Mouse (Mus musculus) heart, embryonic 11.5 days (tissue): Measurements from ENCODE around the gene Fbxl18. TPM values are rescaled to one million over a fixed set of nuclear protein-coding genes. Genes with fewer than 3 reads are reported as not detected.

ENCODE experiments used
- ATAC-seq: fragments of 200-750 bp; cut with Nextera tagmentation; replicated peaks from 2 replicates; pipeline ENCODE4 v1.8.0; 2017; ENCODE audit warnings: moderate library complexity; ENCODE audit not compliant: insufficient number of reproducible peaks, low FRiP score, low TSS enrichment
- H3K27ac ChIP-seq: fragments of 300-500 bp; sonication (generic); 2 replicates; pipeline ENCODE4 v1.5.1; 2014; ENCODE audit warnings: mild to moderate bottlenecking, low read depth, low read length
- H3K27me3 ChIP-seq: fragments of 300-500 bp; sonication (generic); 2 replicates; pipeline ENCODE4 v1.6.1; 2014; ENCODE audit warnings: mild to moderate bottlenecking, low read length, mixed read lengths; ENCODE audit not compliant: control insufficient read depth, insufficient read depth
- H3K36me3 ChIP-seq: fragments of 300-500 bp; sonication (generic); 2 replicates; pipeline ENCODE4 v1.6.1; 2014; ENCODE audit warnings: mild to moderate bottlenecking, low read length, moderate library complexity, mixed read lengths; ENCODE audit not compliant: control insufficient read depth, insufficient read depth
- H3K4me1 ChIP-seq: fragments of 300-500 bp; sonication (generic); 2 replicates; pipeline ENCODE4 v1.6.1; 2014; ENCODE audit warnings: low read length; ENCODE audit not compliant: control insufficient read depth, insufficient read depth
- H3K4me2 ChIP-seq: fragments of 300-500 bp; sonication (generic); 2 replicates; pipeline ENCODE4 v1.6.1; 2014; ENCODE audit warnings: mild to moderate bottlenecking, moderate library complexity
- H3K4me3 ChIP-seq: fragments of 300-500 bp; sonication (generic); 2 replicates; pipeline ENCODE4 v1.5.1; 2014; ENCODE audit warnings: low read depth, low read length
- H3K9ac ChIP-seq: fragments of 300-500 bp; sonication (generic); 2 replicates; pipeline ENCODE4 v1.6.1; 2014; ENCODE audit warnings: mild to moderate bottlenecking, low read depth, low read length, moderate library complexity
- H3K9me3 ChIP-seq: fragments of 300-500 bp; sonication (generic); replicated peaks from 2 replicates; pipeline ENCODE4 v1.6.1; 2016; ENCODE audit warnings: low read length; ENCODE audit not compliant: control insufficient read depth
- whole genome bisulfite sequencing: fragments of 180-500 bp; shearing (Covaris S2); extraction: QIAGEN DNeasy Blood & Tissue Kit; methylation state at CpG from one replicate; pipeline ENCODE4 v1.1.7; 2014; ENCODE audit not compliant: insufficient replicate concordance; 5-methylcytosine and 5-hydroxymethylcytosine counted together
- polyA plus RNA-seq: library from polyadenylated mRNA; unstranded; fragments of >200 nt; fragmentation: Nextera tagmentation; extraction: Ambion mirVana; gene quantifications from 2 replicates; pipeline ENCODE4 v1.2.1, GENCODE M21; 2014

The Fbxl18 gene
- polyA plus RNA-seq, 1 experiment from 2014 or later: 8.0 TPM

GRCm38 (mm10) chr5:142875513-142875905, 19.7 kb downstream of the Fbxl18 start:
- H3K4me2 ChIP-seq: no peak overlapping the region
- WGBS: 91% methylated on average over 10 of the region's 10 CpGs
- no peak for ATAC-seq
- H3K9ac ChIP-seq: no peak overlapping the region
- peaks cover 7% of the 10 kb centered on the region for H3K4me1 ChIP-seq
- no peak overlapping the region for H3K4me3 ChIP-seq
- peaks cover 15% of the 10 kb centered on the region for H3K36me3 ChIP-seq
- H3K9me3 ChIP-seq: no peaks in the 10 kb centered on the region
- no peak overlapping the region for H3K27ac ChIP-seq
- H3K27me3 ChIP-seq: no peaks in the 10 kb centered on the region

- 85% methylated on average over 13 of the region's 13 CpGs for WGBS
- no peaks in the 10 kb centered on the region for H3K27me3 ChIP-seq
- no peaks in the 10 kb centered on the region for H3K9me3 ChIP-seq
- H3K9ac ChIP-seq: no peak overlapping the region; the same call in 1 of the 2 replicates
- H3K27ac ChIP-seq: no peak overlapping the region
- no peak overlapping the region for H3K4me2 ChIP-seq
- peaks cover 7% of the 10 kb centered on the region for H3K4me1 ChIP-seq
- H3K36me3 ChIP-seq: peaks cover 15% of the 10 kb centered on the region
- ATAC-seq: no peak
- no peak overlapping the region for H3K4me3 ChIP-seq
Observed at GRCm38 (mm10) chr5:142874791-142875512, 20.3 kb downstream of the Fbxl18 start.

GRCm38 (mm10) chr5:142873718-142874117, 21.5 kb downstream of the Fbxl18 start:
- H3K4me2 ChIP-seq: no peak overlapping the region
- WGBS: 95% methylated on average over 7 of the region's 7 CpGs
- H3K4me1 ChIP-seq: peaks cover 7% of the 10 kb centered on the region
- no peak for ATAC-seq
- H3K27me3 ChIP-seq: no peaks in the 10 kb centered on the region
- H3K36me3 ChIP-seq: peaks cover 15% of the 10 kb centered on the region
- H3K9ac ChIP-seq: no peak overlapping the region
- no peak overlapping the region for H3K27ac ChIP-seq
- H3K9me3 ChIP-seq: no peaks in the 10 kb centered on the region
- no peak overlapping the region for H3K4me3 ChIP-seq

GRCm38 (mm10) chr5:142871765-142872164, 23.5 kb downstream of the Fbxl18 start:
- Histone ChIP-seq H3K4me2 (no peak overlapping the region), H3K9me3 (no peaks in the 10 kb centered on the region), H3K27me3 (no peaks in the 10 kb centered on the region), H3K4me1 (no peaks in the 10 kb centered on the region), H3K27ac (no peak overlapping the region), H3K4me3 (no peak overlapping the region), H3K9ac (no peak overlapping the region), H3K36me3 (peaks cover 13% of the 10 kb centered on the region)
- WGBS: 62% methylated on average over 12 of the region's 12 CpGs
- no peak for ATAC-seq

- Histone ChIP-seq H3K27ac (no peak overlapping the region), H3K27me3 (no peaks in the 10 kb centered on the region), H3K4me1 (no peaks in the 10 kb centered on the region), H3K9ac (no peak overlapping the region), H3K4me2 (no peak overlapping the region), H3K9me3 (no peaks in the 10 kb centered on the region), H3K4me3 (no peak overlapping the region), H3K36me3 (peaks cover 12% of the 10 kb centered on the region; the same call in 1 of the 2 replicates)
- ATAC-seq: no peak
- 90% methylated on average over 13 of the region's 13 CpGs for WGBS
Observed at GRCm38 (mm10) chr5:142869463-142869862, 25.8 kb downstream of the Fbxl18 start.

- Histone ChIP-seq H3K4me2 (peak overlapping the region; percentile 16; the same call in 1 of the 2 replicates), H3K27ac (no peak overlapping the region), H3K9me3 (peaks cover 3% of the 10 kb centered on the region; the same call in 1 of the 2 replicates), H3K27me3 (no peaks in the 10 kb centered on the region), H3K4me3 (no peak overlapping the region), H3K4me1 (peaks cover 3% of the 10 kb centered on the region; the same call in 1 of the 2 replicates), H3K36me3 (no peaks in the 10 kb centered on the region; the same call in 1 of the 2 replicates), H3K9ac (0 out of 2 replicates have a peak overlapping the region, but pooled peaks have one; percentile 22)
- no peak for ATAC-seq
- 50% methylated on average over 16 of the region's 16 CpGs for whole genome bisulfite sequencing
Observed at GRCm38 (mm10) chr5:142857763-142858229, 37.4 kb downstream of the Fbxl18 start.

- 73% methylated on average over 4 of the region's 4 CpGs for WGBS
- Histone ChIP-seq H3K4me2 (no peak overlapping the region), H3K9ac (no peak overlapping the region), H3K36me3 (no peaks in the 10 kb centered on the region; the same call in 1 of the 2 replicates), H3K9me3 (peaks cover 3% of the 10 kb centered on the region; the same call in 1 of the 2 replicates), H3K4me1 (peaks cover 3% of the 10 kb centered on the region; the same call in 1 of the 2 replicates), H3K27me3 (no peaks in the 10 kb centered on the region), H3K4me3 (no peak overlapping the region), H3K27ac (no peak overlapping the region)
- ATAC-seq: no peak
Observed at GRCm38 (mm10) chr5:142856408-142856807, 38.8 kb downstream of the Fbxl18 start.

GRCm38 (mm10) chr5:142854877-142855276, 40.3 kb downstream of the Fbxl18 start:
- 71% methylated on average over 10 of the region's 10 CpGs for WGBS
- no peak overlapping the region for H3K27ac ChIP-seq
- H3K4me1 ChIP-seq: peaks cover 3% of the 10 kb centered on the region; the same call in 1 of the 2 replicates
- H3K36me3 ChIP-seq: no peaks in the 10 kb centered on the region; the same call in 1 of the 2 replicates
- ATAC-seq: no peak
- H3K4me2 ChIP-seq: no peak overlapping the region
- no peaks in the 10 kb centered on the region for H3K27me3 ChIP-seq
- H3K9me3 ChIP-seq: peaks cover 3% of the 10 kb centered on the region; the same call in 1 of the 2 replicates
- no peak overlapping the region for H3K4me3 ChIP-seq
- no peak overlapping the region for H3K9ac ChIP-seq
